Mouse (Mus musculus) spleen, adult 12 weeks (tissue): ENCODE data around the gene Crtc1.
A peak's percentile ranks its signal among the peaks of the same experiment; 100 is the strongest.

Experiments used
- DNase-seq: peaks from one replicate; pipeline ENCODE4 v3.0.0; 2022; ENCODE audit warnings: low spot score

Gene Crtc1

DNA sequence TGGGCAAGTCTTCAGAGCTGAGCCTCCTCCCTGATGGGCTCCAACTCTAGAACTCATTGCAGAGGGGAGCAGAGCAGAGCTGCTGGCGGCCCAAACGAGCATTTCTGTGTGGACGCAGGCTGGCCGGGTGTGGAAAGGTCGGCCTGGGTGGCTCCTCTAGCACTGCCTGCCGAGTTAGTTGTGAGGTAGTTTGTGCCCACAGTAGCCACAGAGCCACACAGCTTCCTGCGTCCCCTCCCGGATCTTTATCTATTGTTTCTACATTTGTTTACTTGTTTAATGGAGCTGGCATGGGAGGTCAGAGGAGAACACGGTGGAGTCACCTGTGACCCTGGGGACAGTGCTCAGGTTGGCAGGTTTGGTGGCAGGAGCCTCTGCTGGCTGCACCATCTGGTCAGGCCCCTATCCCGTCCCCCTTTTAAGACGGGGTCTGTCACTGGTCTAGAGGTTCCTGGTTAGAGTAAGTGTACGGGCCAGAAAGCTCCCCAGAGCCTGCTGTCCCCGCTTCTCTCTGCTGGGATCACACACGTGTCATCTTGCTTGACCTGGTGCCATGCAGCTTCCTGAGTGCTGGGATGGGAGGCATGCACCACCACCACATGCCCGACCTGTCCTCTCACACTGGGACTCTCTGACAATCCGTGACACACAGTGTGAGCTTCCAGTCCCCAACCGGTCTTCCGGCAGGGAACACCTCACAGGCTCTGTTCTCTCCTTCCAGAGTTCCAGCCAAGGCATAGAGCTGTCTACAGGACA lies 17.9 kb downstream of the Crtc1 start:
- no peak for DNase-seq

DNA sequence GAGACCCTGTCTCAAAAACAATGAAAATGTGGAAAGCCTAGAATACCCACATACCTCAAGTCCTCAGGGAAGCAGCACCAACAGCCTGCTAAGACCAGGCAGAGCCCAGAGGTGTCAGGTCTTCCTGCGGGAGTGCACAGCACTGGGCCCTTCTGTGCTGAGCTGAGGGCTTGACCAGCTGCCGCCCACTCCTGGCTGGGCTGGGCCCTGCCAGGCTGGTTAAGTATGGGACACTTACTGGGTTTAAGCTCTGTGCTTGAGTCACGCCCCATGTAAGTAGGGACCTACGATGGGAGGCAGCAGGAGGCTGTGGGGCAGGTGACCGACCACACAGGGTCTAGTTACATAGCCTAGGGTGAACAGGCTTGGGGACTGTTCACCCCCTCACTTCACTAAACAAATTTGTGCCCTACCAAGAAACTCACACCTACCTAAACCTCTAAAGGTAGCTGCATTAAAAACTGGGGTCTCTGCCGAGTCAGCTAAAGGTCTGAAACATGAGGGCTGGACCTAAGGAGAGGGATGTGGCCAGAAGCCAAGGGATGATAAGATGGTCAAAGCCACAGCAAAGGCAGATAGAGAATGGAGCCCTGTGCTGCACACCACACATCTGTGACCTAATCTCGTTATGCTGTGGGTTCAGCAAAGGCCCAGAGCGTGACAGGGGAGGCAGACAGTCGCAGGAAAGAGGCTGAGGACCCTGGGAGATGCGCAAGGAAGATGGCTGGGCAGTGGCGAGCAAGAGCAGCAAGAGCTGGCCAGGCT lies 19.3 kb downstream of the Crtc1 start:
- no peak for DNase-seq

DNA sequence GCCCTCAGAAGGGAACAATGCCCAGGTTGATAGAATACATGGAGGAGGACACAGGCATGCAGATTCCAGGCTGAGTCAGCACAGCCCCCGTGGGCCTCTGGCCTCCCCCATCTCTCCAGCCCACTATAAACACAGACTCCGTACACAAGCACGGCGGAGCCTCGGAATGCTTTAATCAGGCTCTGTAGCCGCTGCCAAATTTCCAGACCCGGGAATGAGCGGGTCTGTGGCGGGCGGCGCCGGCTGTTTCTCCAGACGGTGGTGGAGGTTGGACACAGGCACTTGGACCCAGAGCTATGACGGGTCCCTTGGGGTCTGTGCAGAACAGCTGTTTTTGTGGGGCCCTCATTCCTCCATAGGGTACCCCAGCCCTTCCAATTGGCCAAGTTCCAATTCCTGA lies 20.4 kb downstream of the Crtc1 start:
- DNase-seq = no peak

DNA sequence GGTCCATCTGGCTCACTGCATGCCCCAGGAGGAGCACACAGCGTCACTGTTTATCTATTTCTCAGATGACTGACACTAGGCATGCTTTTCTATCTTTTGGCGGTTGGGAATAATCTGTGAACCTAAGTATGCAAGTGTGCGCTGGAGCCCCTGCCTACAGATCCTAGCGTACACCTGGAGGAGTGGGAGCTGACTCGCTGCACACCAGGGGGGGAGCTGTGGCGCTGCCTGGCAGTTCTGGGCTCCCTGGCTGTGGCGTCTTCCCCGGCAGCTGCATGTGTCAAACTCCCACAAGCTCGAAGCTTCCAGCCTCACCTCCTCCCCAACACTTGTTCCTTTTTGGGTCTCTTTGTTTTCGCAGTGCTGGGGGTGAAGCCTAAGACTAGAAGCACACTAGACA lies 21.5 kb downstream of the Crtc1 start:
- DNase-seq = no peak

DNA sequence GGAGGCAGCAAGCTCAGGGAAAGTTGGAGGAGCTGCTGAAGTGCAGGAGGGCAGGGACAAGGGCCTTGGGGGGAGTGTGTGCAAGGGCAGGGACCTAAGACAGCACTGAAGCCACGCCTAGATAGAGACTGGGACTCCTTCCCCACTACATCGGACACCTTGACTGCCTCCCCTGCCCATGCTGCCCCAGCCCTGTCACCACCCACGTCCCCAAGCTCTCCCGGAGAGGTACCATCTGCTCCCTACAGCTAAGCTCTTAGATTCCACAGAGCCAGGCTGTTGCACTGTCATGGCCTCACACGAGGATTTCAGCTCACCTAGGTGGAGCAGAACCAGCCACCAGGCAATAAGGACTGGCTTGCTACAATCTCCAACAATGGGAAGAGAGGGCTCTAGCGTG lies 22.4 kb downstream of the Crtc1 start:
- no peak for DNase-seq

DNA sequence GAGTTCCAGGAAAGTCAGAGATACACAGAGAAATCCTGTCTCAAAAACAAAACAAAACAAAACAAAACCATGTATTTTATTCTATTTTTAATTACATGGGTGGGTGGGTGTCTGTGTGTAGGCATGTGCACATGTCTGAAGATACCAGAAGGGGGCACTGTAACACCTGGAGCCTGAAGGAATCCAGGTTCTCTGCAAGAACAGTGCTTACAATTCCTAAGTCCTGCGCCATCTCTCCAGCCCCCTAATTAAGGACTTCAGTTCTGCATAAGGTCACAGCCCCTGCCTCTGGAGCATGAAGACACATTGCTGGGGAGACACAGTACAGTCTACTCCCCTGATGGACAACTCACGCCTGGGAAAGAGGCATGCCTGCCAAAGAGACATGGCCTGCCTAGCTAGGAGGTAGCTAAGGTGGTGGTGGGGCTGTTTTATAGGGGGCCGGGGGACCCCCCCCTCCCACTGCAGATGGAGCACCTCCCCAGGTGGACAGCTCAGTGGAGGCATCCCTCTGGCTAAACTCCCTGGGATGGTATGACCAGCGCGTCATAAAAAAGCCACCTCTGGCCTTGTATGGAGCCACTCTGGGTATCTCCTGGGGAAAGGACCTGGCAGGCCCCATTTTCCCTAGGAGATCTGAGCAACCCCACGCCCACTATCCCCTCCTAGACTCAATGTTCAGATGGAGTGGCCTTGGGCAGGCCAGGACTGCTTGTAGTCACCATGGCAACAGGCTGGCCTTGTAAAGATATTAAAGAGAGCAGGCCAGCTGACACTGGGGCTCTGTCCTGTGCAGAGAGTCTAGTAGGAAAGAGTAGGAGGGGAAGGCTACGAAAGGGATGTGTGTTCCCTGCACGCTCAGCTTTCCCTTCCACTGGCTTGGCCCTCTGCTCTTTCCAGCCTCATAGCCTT lies 23.6 kb downstream of the Crtc1 start:
- peak; percentile 33 for DNase-seq

DNA sequence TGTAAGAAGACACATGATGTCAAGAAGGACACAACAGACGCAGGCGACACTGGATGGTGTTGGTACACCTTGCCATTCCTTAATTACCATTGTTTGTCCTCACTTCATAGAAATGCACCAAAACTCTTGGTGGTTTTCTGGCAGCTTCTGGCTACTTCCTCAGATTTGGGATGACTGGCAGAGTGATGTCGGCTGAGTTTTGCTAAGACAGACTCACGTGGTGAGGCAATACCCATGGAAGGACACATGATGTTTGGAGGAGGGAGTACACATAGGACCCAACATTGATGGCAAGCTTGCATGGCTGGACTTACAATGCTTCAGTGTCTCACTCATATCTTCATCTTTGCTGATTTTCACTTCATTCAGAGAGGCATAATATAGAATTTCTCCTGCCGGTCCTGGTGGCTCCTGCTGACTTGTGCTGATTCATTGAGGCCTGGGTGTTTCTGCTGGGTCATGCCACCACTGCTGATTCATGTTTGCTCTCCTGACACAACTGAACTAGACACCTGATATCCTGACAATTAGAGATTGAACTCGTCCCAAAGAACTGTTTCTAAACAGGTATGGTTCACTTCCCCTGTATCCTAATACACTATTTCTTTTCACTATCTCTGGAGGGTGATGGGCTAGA lies 25.0 kb downstream of the Crtc1 start:
- no peak for DNase-seq

DNA sequence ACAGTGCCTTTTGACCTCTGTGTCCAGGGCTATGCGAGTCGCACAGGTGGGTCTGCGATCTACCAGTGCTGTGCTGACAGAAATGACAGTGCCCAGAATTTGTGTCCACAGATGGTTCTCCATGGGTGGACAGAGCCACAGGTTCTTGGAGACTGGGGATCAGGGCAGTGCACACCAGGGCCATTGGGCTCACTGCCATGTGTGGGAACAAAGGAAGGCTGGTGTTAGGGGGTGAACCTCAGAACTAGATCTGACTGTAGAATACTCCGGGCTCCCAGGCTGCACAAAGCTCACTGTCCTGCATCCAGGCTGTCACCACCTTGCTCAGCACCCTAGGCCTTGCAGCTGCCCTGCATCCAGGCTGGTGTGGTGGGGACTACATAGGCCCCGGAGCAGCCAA lies 29.1 kb downstream of the Crtc1 start:
- no peak for DNase-seq

DNA sequence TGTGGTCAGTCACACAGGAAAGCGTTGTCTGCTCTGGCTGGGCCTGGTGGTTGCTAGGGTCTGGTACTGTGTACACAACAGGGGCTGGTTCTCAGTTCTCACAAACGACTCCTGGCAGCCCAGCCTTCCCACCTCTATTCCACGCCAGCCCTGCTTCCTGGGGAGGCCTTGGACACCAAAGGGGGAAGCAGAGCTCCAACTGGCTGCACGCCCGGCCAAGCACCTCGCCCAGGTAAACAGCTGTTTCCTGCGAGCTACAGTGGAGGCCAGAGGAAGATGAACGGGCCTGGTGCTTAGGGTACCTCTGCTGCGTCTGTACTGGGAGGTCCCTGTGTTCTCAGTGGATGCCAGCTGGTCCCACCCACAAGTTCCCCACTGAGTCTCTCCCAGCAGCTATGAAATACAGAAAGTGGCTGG lies 29.9 kb downstream of the Crtc1 start:
- DNase-seq = no peak

DNA sequence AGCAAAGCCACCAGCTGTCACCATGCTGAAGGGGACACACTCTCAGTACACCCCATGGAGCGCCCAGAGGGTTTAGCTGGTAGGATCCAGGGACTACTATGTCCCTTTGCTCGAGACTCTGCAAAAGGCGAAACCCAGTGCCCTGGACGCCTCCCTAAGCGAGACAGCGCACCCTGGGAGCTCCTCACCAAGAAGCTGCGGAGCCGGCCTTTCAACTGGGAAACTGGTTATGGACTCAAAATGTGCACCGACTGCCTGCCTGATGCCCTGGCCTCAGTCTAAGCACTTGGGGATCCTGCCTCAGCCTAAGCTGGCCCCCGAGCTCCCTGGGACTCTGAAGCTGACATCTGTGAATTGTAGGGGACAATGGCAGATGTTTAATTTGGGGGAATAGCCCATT lies 30.4 kb downstream of the Crtc1 start:
- DNase-seq = no peak

DNA sequence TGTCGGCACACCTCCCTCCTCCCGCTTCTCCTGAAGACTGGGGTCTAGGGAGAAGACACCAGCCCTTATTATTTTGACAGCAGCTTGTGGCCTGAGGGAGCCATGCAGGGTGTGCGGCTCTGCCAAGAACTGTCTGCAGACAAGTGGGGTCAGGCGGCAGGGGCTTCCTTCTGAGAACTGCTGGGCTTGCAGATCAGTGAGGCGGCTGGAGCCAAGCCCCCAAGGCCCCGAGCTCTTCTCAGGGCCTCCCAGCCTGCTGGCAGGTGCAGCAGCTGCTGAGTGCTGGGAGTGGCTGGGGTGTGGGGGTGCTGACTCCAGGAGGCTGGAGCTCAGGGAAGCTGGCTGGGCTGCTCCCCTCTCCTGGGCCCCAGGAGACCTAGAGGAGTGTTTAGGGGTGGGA lies 31.1 kb downstream of the Crtc1 start:
- no peak for DNase-seq

DNA sequence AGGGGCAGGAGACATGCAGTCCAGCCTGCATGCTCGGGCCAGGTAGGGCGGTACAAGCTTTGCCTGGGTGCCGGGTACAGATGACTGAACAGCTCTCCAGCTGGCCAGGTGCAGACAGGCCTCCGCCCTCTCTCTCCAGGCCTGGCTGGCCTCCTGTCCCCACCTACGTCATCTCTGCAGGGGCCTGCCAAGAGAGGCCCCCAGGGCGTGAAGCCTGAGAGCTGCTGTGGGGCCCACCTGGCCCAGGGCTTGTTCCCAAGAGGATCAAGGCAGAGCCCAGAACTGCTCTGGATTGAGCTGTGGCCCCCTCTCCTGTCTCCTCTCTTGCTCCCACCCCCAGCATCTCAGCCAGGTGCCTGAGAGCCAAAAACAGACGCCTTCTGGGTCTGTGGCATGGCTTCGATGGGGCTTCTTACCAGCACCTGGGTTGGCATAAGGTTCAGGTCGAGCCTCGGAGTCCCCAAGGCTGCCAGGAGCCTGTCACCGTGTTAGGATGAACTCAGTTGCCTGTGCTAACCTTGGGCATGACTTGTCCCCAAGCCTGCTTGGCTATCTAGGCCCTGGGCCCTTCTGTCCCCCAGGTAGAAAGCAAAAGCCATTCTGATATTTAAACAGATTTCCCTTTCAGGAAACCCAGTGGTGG lies 32.8 kb downstream of the Crtc1 start:
- no peak for DNase-seq

DNA sequence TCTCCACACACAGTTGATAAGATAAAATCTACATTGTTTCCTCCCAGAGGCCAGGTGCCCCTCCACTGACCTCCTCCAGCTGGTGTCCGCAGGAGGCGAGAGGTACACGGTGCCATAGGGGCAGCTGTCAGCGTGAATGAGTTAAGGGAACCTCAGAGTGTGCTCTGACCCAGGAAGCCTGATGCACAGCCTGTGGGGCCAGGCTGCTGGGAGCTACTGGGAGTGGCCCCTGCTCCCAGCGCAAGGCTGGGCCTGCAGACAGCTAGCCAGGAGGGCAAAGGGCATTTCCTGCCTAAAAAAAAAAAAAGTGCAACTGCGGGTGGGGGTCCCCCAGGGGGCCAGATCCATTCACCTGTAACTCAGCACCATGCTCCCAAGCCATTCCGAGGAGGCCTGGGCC lies 34.2 kb downstream of the Crtc1 start:
- DNase-seq = no peak

DNA sequence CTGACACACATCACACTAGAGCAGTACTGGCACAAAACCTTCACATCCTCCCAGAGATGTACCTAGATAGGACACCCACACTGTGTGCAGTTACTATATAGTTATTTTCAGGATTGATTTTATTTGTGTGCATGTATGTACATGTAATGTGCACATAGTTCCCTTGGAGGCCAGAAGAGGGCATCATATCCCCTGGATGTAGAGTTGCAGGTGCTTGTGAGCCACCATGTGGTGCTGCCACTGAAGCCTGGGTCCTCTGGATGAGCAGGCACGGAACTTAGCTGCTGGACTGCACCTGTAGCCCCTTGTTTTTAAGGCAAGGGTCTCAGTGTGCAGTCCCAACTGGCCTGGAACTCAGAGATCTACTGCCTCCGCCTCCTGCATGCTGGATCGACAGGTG lies 35.2 kb downstream of the Crtc1 start:
- no peak for DNase-seq

DNA sequence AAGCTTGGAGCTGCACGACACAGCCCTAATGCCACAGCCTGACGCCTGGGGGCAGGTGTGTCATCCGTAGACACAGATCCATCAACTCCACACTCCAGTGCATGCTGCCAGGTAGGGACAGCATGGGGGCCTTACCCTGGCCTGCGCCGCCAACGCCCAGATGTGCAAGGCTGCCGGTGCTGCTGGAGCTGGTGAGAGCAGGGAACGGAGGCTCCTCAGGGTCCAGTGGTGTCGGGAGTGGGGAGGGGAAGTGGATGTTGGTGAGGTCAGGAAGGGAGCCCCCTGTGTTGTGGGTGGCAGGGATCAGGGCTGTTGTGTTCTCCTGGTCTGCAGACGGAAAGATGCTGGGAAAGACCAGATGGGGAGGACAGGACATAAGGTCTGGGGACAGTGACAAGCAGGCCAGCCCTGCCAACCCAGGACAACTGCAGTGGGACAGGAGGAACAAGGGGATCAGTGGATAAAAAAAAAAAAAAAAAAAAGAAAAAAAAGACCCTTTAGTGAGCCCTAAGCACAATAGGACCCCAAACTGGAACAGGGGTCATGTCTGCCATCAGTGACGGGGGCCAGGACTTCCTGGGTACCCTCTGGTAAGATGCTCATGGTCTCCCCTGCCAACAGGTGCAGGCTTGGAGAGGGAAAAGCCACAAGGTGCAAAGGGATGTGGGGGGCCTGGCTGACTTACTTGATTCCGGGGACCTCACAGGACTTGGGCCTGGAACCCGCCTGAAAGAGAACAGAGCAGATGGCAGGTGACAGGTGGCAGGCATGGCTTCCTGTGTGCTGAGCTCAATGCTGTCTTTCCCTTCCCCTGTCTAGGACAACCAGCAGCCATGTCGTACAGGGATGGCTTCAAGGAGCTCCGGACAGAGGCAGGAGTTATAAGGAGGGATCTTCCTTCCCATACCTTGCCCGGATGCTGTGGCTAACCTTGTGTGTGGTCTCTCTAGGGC lies 41.5 kb downstream of the Crtc1 start:
- no peak for DNase-seq

DNA sequence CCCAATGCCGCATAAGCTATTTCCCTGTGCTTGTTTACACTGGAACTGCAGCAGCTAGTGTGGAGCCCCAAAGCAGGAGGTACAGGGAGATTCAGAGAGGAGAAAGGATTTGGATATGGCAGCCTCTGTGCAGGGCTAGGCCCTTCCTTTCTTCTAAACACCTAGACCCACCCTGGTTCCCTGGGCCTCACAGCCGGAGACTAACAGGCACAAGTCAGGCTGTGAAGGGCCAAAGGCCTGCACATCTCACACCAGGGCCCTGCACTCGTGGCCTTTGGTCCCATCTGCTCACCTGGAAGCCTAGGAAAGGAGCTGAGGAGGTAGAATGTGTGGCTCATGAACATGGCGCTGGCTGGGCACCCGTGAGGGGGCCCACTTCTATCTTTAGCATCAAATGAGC lies 43.2 kb downstream of the Crtc1 start:
- no peak for DNase-seq

DNA sequence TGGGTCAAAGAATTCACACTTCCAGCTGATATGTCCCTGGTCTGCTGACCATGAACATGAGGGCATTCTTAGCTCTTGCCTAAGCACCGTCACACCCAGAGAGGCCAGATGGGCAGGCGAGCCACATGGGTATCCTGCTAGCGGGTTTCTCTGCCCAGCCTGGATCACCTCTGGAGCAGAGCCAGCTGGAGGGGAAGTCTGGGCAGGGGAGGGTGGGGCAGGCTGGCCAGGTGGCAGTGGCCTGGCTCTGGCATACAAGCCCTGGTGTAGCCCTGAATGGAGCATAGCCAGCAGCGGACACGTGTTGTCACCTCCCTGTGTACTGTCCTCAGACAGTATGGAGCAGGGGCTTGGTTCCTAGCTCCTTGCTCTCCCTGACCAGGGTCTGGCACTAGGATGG lies 43.7 kb downstream of the Crtc1 start:
- DNase-seq = no peak

DNA sequence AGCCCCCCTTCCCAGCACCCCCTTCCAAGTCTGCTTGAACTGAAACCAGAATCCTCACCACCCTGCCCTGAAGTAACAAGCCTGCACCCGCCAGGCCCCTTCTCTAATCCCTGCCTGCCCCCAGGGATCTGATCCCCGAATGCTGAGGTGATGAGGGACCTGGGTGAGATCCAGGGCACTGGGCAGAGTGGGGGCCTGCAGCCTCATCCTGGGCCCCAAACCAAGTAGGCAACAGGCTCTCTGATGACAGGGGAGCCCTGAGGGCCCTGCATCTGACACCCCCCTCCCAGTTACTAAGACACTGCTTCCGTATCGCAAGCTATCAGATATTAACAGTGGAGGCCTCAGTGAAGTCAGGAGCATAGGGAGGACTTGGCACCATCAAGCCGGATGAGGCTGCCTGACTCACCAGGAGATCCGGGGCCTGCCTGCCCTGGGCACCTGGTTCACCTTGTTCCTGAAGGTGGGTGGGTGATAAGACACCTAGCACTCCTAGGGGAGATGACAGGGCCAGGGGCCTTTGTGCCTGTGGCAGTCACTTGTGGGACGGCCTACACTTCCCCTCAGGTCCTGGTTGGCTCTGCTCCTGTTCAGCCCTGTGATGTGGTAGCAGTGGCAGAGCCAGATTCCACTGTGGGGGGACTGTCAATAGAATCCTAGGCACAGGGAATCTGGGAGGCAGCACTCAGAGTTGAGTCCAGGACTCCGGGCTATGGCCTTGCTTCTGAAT lies 44.9 kb downstream of the Crtc1 start:
- no peak for DNase-seq

DNA sequence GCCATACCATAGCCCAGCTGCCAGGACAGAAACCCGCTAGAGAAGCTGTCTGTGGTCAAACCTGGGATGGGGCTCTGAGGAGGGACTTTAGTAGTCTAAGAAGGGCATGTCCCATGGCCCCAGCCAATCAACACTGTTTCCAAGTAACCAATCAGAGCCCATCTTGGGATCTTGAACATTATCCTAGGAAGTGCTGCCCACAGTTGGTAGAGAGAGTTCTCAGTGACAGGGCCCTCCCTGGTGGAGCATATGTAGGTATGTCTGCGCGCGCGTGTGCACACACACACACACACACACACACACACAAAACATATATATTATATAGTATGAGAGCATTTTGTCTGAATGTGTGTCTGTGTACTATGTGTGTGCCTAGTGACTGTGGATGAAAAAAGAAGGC lies 46.3 kb downstream of the Crtc1 start:
- no peak for DNase-seq

DNA sequence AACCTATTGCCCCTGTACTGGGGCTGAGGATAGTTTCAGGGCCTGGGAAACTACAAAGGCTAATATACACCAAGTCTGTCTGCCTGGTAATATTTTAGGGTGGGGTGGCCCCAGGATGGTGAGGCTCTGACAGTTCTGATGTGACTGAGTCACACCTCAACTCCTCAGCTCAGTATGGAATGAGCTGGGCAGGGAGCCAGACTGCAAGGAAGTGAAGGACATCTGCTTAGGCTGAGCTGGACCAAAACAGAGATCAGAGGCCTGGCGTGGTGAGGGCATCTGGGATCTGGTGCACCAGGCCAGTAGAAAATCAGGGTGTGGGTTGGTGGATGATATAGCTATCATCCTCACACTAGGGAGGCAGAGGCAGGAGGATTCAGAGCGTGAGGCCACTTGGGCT lies 49.7 kb downstream of the Crtc1 start:
- no peak for DNase-seq
